Mouse (Mus musculus): ENCODE results near the gene Yap1.

DNA sequence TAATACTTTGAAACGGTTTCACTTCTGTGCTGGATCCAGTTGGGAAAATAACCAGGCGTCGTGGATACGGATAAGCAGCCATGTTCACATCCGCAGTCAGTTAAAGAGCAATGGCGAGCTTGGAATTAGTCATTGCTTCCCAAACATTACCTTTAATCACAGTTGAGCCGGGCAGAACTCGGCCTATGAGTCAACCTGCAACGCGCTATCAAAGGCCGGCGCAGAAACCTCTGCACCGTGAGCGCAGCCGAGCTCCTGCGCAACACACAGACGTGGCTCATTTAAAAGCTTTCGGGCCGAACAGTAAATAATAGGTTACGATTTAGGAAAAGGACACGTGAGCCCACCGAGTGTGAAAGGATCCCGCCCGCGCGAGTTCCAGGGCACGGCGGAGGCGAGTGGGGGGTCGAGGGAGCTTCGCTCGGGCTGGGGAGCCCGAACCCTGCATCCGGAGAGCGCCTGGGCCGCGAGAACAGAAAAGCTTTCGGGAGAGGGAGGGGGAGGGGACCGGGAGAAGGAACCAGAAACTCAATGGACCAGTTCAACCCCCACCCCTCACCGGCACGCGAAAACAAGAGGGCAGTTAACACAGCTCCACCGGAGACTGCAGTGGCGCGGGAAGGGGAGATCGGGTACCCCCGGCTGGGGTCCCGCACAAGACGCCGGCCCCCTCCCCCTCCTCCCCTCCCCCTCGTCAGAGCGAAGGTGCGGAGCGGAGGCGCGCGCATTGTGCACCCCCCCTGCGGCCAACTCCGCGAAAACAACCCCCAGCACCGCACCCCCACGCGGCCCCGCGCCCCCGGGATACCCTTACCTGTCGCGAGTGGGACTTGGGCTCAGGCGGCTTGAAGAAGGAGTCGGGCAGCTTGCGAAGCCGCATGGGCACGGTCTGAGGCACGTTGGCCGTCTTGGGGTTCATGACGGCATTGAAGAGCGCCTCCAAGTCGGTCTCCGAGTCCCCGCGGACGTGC, 810 bp downstream of the Yap1 start:
- TF ChIP-seq CTCF (IDR thresholded peaks at IDR 0.05; ENCODE audit: extremely low read depth, insufficient read depth, insufficient read length, insufficient replicate concordance), result no peak
- TF ChIP-seq POLR2A (IDR thresholded peaks at IDR 0.05; ENCODE audit: low read depth, low read length), result no peak
